Mouse (Mus musculus) liver, adult 2 months (tissue): ENCODE measurements around the gene Osbpl10. TPM values are rescaled to one million over a fixed set of nuclear protein-coding genes. Genes with fewer than 3 reads are reported as not detected.
A peak's percentile ranks its signal among the peaks of the same experiment; 100 is the strongest.

Source experiments
- DNase-seq: peaks from one replicate; pipeline ENCODE4 v3.0.0-alpha.2; 2011; ENCODE audit warnings: low read depth, low spot score; ENCODE audit errors: extremely low read depth
- H3K27ac ChIP-seq: fragments of 200-500 bp; replicated peaks from 2 replicates; pipeline ENCODE4 v1.5.1; 2012; ENCODE audit warnings: low read depth, mild to moderate bottlenecking, control low read depth, inconsistent platforms, low read length; ENCODE audit not compliant: insufficient read depth
- H3K27me3 ChIP-seq: fragments of 200-500 bp; 2 replicates; pipeline ENCODE4 v1.6.1; 2012; ENCODE audit warnings: mild to moderate bottlenecking, moderate library complexity, low read length, inconsistent platforms; ENCODE audit not compliant: control insufficient read depth, insufficient read depth
- H3K36me3 ChIP-seq: fragments of 200-500 bp; 2 replicates; pipeline ENCODE4 v1.6.1; 2012; ENCODE audit warnings: low read length, inconsistent platforms; ENCODE audit not compliant: control insufficient read depth, insufficient read depth
- H3K4me1 ChIP-seq: fragments of 200-500 bp; 2 replicates; pipeline ENCODE4 v1.6.1; 2011; ENCODE audit warnings: low read length; ENCODE audit not compliant: control insufficient read depth, insufficient read depth
- H3K4me3 ChIP-seq: fragments of 200-500 bp; 2 replicates; pipeline ENCODE4 v1.5.1; 2011; ENCODE audit warnings: low read depth, mild to moderate bottlenecking, control low read depth, low read length, moderate library complexity; ENCODE audit not compliant: insufficient read depth
- H3K79me2 ChIP-seq: fragments of 200-500 bp; 2 replicates; pipeline ENCODE4 v1.6.1; 2012; ENCODE audit warnings: inconsistent platforms, mild to moderate bottlenecking, low read length, moderate library complexity; ENCODE audit not compliant: control insufficient read depth, insufficient read depth
- H3K9ac ChIP-seq: fragments of 200-500 bp; 2 replicates; pipeline ENCODE4 v1.6.1; 2012; ENCODE audit warnings: low read depth, mild to moderate bottlenecking, control low read depth, inconsistent platforms, low read length
- CTCF ChIP-seq: fragments of 200-500 bp; IDR thresholded peaks from 2 replicates; pipeline ENCODE4 v1.5.1; 2011; ENCODE audit warnings: low read depth, low read length, control low read depth
- POLR2A ChIP-seq: fragments of 200-500 bp; IDR thresholded peaks from 2 replicates; pipeline ENCODE4 v1.6.1; 2011; ENCODE audit warnings: low read length, control low read depth; ENCODE audit not compliant: insufficient read depth; ENCODE audit errors: extremely low read depth
- WGBS: fragments of 180-500 bp; shearing (Covaris S2); methylation state at CpG from one replicate; pipeline ENCODE4 v1.1.7; 2018; 5-methylcytosine and 5-hydroxymethylcytosine counted together
- polyA plus RNA-seq: library from polyadenylated mRNA; depleted of rRNA; stranded (reverse); fragments of >200 nt; gene quantifications from 2 replicates; pipeline ENCODE4 v1.2.3, GENCODE M21; 2012; rRNA removed
- total RNA-seq: library from RNA; depleted of rRNA; stranded (reverse); fragments of >200 nt; gene quantifications from 2 replicates; pipeline ENCODE4 v1.2.3, GENCODE M21; 2014; rRNA removed

Osbpl10 gene
- total and polyA plus RNA-seq, 2 experiments = 0.28 to 0.82 TPM

DNA sequence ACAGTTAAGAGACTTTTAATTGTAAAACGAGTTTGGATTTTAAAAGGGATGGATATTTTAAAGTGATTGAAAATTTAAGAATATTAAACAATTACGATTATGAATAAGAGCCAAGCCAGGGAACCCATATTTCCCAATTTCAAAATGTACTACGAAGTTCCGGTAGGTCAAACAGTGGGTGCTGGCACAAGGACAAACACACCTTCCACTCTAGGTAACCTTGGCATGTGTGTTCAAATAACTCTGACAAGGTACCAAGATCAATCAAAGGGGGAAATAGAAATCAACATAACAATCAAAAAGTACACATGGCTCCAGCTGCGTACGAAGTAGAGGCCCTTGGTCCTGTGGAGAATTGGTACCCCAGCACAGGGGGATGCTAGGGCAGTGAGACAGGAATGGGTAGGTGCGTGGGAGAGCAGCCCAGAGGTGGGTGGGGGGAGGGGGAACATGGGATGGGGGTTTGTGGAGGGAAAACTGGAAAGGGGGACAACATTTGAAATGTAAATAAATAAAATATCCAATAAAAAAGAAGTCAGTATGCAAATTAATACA, 294.8 kb downstream of the Osbpl10 start:
- peak; percentile 87 for DNase-seq
- 21% methylated on average over 7 of the region's 7 CpGs for WGBS

DNA sequence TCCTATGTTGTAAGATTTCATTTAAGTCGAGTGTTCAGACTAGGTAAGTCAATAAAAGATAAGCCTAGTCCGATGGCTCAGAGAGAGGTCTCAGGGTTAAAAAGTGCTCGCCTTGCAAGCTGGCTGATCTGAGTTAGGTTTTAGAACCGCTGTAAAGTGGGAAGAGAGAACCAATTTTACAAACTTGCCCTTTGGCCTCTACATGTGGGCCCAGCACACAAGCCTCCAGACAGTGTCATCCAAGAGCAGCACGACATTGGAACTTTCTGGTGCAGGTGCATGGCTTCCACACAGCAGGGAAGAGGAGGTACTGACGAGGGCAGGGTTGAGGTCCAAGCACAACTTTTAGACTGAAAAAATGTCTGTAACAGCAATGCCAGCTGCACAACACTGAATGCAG, 296.4 kb downstream of the Osbpl10 start:
- Histone ChIP-seq H3K4me1 (peaks cover 11% of the 10 kb centered on the region), H3K27ac (no peak overlapping the region), H3K79me2 (no peaks in the 10 kb centered on the region; the same call in 1 of the 2 replicates), H3K9ac (no peak overlapping the region), H3K36me3 (peaks cover 17% of the 10 kb centered on the region), H3K27me3 (no peaks in the 10 kb centered on the region), H3K4me3 (no peak overlapping the region)
- DNase-seq = peak; percentile 86
- WGBS = 28% methylated on average over 6 of the region's 6 CpGs
- TF ChIP-seq CTCF = no peak
- TF ChIP-seq POLR2A = no peak

More for the DNA sequence above, 294.8 kb downstream of the Osbpl10 start:
- Histone ChIP-seq H3K4me3 (no peak overlapping the region), H3K27ac (no peak overlapping the region), H3K9ac (no peak overlapping the region), H3K4me1 (peaks cover 11% of the 10 kb centered on the region), H3K36me3 (peaks cover 13% of the 10 kb centered on the region), H3K79me2 (no peaks in the 10 kb centered on the region; the same call in 1 of the 2 replicates), H3K27me3 (no peaks in the 10 kb centered on the region)
- TF ChIP-seq POLR2A (no peak), CTCF (no peak)

DNA sequence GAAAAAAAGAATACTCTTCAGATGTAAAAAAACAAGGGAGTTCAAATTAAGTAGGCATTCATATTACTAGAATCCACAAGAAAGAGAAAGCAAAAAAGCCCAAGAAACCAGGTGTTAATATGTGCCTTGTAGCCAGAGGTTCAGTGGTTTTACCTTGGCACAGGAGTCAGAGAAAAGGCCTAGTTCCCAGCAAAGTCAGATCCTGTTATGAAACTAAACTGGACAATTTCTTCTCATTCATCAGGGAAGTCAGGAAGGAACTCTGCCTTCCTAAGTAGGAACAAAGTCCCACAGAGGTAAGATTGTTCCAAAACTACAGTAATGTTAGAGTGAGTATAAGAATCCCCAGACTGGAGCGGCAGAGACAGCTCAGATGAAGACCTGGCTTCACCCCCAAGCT, 300.3 kb downstream of the Osbpl10 start:
- H3K27me3 ChIP-seq = no peaks in the 10 kb centered on the region
- no peak overlapping the region for H3K9ac ChIP-seq
- H3K4me1 ChIP-seq = peaks cover 2% of the 10 kb centered on the region; the same call in 1 of the 2 replicates
- DNase-seq = no peak
- 97% methylated on average over 1 of the region's 1 CpGs for whole genome bisulfite sequencing
- H3K36me3 ChIP-seq = peaks cover 22% of the 10 kb centered on the region
- TF ChIP-seq POLR2A (no peak), CTCF (no peak)
- H3K4me3 ChIP-seq = no peak overlapping the region
- peaks cover 23% of the 10 kb centered on the region; the same call in 1 of the 2 replicates for H3K79me2 ChIP-seq
- H3K27ac ChIP-seq = no peak overlapping the region

Other genes starting within 250 kb of the Osbpl10 start
- gene Cmtm6, start 247.5 kb upstream of the Osbpl10 start, total RNA-seq = 56.0 and 58.8 TPM in 2 replicates
- 54.7 and 69.0 TPM in 2 replicates for gene Cmtm6, start 247.5 kb upstream of the Osbpl10 start, polyA plus RNA-seq
- gene Cmtm7, start 196.7 kb upstream of the Osbpl10 start, total RNA-seq = 5.3 and 6.2 TPM in 2 replicates
- 10.5 and 17.3 TPM in 2 replicates for gene Cmtm7, start 196.7 kb upstream of the Osbpl10 start, polyA plus RNA-seq
- 77.3 and 102 TPM in 2 replicates for gene Cmtm8, start 134.4 kb upstream of the Osbpl10 start, total RNA-seq
- gene Cmtm8, start 134.4 kb upstream of the Osbpl10 start, polyA plus RNA-seq = 180 and 217 TPM in 2 replicates
- 21.3 and 22.4 TPM in 2 replicates for gene Gpd1l, start 44.6 kb upstream of the Osbpl10 start, total RNA-seq
- gene Gpd1l, start 44.6 kb upstream of the Osbpl10 start, polyA plus RNA-seq = 12.6 and 14.7 TPM in 2 replicates
- 6.2 and 12.2 TPM in 2 replicates for gene Rps27rt, start 4.2 kb downstream of the Osbpl10 start, total RNA-seq
- 4.7 and 7.2 TPM in 2 replicates for gene Rps27rt, start 4.2 kb downstream of the Osbpl10 start, polyA plus RNA-seq